Mouse (Mus musculus): ENCODE measurements at regions not wholly inside any gene's neighbourhood (a gene's known extent, or its start where the extent isn't known, plus 50 kb on each side); places are given as distances from the start of the nearest gene placed in this dataset.
A peak's percentile ranks its signal among the peaks of the same experiment; 100 is the strongest.

DNA sequence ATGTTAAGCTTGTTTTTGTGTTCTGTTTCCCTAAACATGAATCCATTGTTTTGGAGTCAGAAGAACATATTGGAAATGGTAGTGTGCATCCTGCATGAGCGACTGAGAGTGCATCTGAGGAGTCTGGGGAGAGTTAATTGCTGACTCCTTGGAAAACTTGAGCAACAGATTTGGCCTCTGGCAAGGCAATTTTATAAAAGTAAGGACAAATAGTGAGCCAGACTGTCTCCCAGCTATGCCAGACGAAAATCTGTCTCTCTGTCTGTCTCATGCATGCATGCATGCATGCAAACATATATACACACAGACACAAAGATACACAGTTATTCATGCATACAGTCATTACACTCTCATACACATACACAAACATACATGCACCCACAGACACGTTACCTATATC, 2232.7 kb downstream of the 4930444P10Rik start:
- Histone ChIP-seq H3K4me1 (ENCODE audit: control insufficient read depth, insufficient read depth, low read length) (no peaks in the 10 kb centered on the region), H3K9me3 (ENCODE audit: control insufficient read depth, low read length) (no peaks in the 10 kb centered on the region), H3K27ac (ENCODE audit: low read depth, low read length) (no peak overlapping the region), H3K4me2 (ENCODE audit: low read depth, low read length) (no peak overlapping the region), H3K9ac (replicated peaks; ENCODE audit: low read depth, low read length) (no peak overlapping the region), H3K4me3 (ENCODE audit: low read depth, low read length) (no peak overlapping the region), H3K36me3 (ENCODE audit: control insufficient read depth, insufficient read depth, low read length) (no peaks in the 10 kb centered on the region), H3K27me3 (ENCODE audit: control insufficient read depth, insufficient read depth, low read length) (no peaks in the 10 kb centered on the region)
- WGBS = 62% methylated on average over 3 of the region's 3 CpGs
- ATAC-seq (ENCODE audit: low read depth) = no peak

DNA sequence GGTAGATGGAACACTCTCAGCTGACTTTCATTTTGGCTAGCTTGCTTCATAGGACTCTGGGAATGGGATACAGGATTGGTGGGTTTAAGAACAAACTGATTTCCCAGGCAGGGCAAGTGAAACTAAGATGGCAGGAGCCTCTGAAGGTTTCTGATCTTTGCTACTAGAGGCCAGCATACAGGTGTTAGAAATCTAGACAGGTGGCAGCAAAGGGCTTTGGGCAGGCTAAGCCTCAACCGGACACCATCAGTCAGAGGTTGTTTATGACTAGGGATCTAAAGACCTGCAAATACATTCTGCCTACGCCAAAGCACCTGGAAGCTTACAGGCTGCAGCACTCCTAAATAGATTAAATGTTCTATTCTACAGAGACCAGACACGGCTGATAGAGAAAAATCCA, 2233.4 kb downstream of the 4930444P10Rik start:
- H3K9me3 ChIP-seq (ENCODE audit: control insufficient read depth, low read length) = no peaks in the 10 kb centered on the region
- H3K27ac ChIP-seq (ENCODE audit: low read depth, low read length) = no peak overlapping the region
- H3K4me3 ChIP-seq (ENCODE audit: low read depth, low read length) = no peak overlapping the region
- WGBS = 64% methylated on average over 3 of the region's 3 CpGs
- H3K4me2 ChIP-seq (ENCODE audit: low read depth, low read length) = no peak overlapping the region
- ATAC-seq (ENCODE audit: low read depth) = no peak
- no peaks in the 10 kb centered on the region for H3K36me3 ChIP-seq (ENCODE audit: control insufficient read depth, insufficient read depth, low read length)
- H3K9ac ChIP-seq (replicated peaks; ENCODE audit: low read depth, low read length) = no peak overlapping the region
- H3K4me1 ChIP-seq (ENCODE audit: control insufficient read depth, insufficient read depth, low read length) = no peaks in the 10 kb centered on the region
- no peaks in the 10 kb centered on the region for H3K27me3 ChIP-seq (ENCODE audit: control insufficient read depth, insufficient read depth, low read length)

DNA sequence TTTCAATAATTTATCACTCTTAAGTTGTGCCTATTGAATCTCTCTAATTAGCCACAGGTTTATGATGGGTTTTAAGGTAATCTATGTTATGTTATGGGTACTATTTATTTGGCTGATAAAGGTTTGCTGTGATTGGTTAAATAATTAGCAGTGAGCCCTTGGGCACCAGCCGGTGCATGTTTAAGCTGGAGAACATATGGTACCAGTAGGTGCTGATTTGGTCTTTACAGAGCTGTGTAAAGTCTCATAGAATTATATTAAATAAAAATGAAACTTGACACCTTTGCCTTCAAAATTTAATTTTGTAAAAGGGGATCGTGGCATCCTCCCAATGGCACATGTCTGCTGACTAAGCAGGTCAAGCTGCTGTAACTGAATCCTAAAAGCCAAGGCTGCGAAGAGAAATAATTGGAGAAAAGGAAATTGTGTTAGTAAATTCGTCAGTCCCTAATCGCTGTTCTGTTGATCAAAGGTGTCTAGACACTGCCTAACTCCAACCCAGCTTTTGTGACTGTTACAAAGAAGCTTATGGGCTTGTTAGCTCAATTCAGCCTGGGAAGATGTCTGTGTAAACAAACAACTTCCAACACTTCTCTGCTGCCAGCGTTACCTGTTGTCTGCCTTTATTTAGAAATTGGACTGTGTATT, 2234.6 kb downstream of the 4930444P10Rik start:
- Histone ChIP-seq H3K36me3 (ENCODE audit: control insufficient read depth, insufficient read depth, low read length) (no peaks in the 10 kb centered on the region), H3K27ac (ENCODE audit: low read depth, low read length) (no peak overlapping the region), H3K4me3 (ENCODE audit: low read depth, low read length) (no peak overlapping the region), H3K27me3 (ENCODE audit: control insufficient read depth, insufficient read depth, low read length) (no peaks in the 10 kb centered on the region), H3K4me2 (ENCODE audit: low read depth, low read length) (no peak overlapping the region), H3K9me3 (ENCODE audit: control insufficient read depth, low read length) (no peaks in the 10 kb centered on the region), H3K9ac (replicated peaks; ENCODE audit: low read depth, low read length) (no peak overlapping the region), H3K4me1 (ENCODE audit: control insufficient read depth, insufficient read depth, low read length) (no peaks in the 10 kb centered on the region)
- ATAC-seq (ENCODE audit: low read depth) = no peak
- 52% methylated on average over 6 of the region's 6 CpGs for WGBS

DNA sequence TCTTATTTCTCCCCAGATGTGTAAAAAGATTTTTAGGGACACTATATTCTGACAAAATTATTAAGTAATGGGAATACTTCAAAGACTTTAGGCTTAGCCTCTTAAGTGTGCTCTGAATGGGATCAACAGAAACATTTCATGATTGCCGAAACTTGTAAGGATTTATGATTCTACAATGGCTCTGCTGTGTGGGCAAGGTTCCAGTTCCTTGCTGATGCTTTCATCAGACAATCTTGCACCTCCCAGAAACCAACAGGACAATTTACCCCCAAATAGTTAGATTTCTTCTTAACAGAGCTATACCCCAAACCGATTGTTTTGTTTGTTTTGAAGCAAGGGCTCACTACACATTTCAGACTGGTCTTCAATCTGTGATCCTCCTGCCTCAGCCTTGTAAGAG, 2236.1 kb downstream of the 4930444P10Rik start:
- 77% methylated on average over 2 of the region's 2 CpGs for WGBS
- ATAC-seq (ENCODE audit: low read depth) = no peak
- no peaks in the 10 kb centered on the region for H3K36me3 ChIP-seq (ENCODE audit: control insufficient read depth, insufficient read depth, low read length)
- H3K27ac ChIP-seq (ENCODE audit: low read depth, low read length) = no peak overlapping the region
- H3K4me1 ChIP-seq (ENCODE audit: control insufficient read depth, insufficient read depth, low read length) = no peaks in the 10 kb centered on the region
- no peak overlapping the region for H3K4me2 ChIP-seq (ENCODE audit: low read depth, low read length)
- H3K9me3 ChIP-seq (ENCODE audit: control insufficient read depth, low read length) = no peaks in the 10 kb centered on the region
- H3K27me3 ChIP-seq (ENCODE audit: control insufficient read depth, insufficient read depth, low read length) = no peaks in the 10 kb centered on the region
- H3K9ac ChIP-seq (replicated peaks; ENCODE audit: low read depth, low read length) = no peak overlapping the region
- H3K4me3 ChIP-seq (ENCODE audit: low read depth, low read length) = no peak overlapping the region

DNA sequence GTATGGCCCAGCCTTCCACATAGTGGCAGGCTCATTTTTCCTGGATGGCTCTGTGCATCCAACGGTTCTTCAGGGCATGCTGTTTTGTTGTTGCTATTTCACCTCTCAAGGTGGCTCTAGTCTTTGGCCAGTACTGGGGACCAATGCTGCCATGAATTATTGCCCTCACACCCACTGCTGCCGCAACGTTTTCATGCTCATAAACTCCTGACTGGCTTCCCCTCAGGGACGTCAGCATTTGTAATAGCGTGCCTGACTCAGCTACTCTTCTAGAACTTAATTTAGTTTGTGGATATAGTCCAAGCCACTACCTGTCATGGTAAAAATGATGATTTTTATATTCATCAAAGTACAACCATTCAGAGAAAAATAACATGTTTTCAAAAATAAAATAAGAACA, 2242.0 kb downstream of the 4930444P10Rik start:
- no peak overlapping the region for H3K9ac ChIP-seq (replicated peaks; ENCODE audit: low read depth, low read length)
- ATAC-seq (ENCODE audit: low read depth) = peak; percentile 65; the same call in 1 of the 2 replicates
- no peaks in the 10 kb centered on the region for H3K36me3 ChIP-seq (ENCODE audit: control insufficient read depth, insufficient read depth, low read length)
- no peaks in the 10 kb centered on the region for H3K4me1 ChIP-seq (ENCODE audit: control insufficient read depth, insufficient read depth, low read length)
- no peaks in the 10 kb centered on the region for H3K27me3 ChIP-seq (ENCODE audit: control insufficient read depth, insufficient read depth, low read length)
- H3K27ac ChIP-seq (ENCODE audit: low read depth, low read length) = no peak overlapping the region
- WGBS = 42% methylated on average over 5 of the region's 5 CpGs
- H3K9me3 ChIP-seq (ENCODE audit: control insufficient read depth, low read length) = no peaks in the 10 kb centered on the region
- H3K4me3 ChIP-seq (ENCODE audit: low read depth, low read length) = no peak overlapping the region
- no peak overlapping the region for H3K4me2 ChIP-seq (ENCODE audit: low read depth, low read length)

DNA sequence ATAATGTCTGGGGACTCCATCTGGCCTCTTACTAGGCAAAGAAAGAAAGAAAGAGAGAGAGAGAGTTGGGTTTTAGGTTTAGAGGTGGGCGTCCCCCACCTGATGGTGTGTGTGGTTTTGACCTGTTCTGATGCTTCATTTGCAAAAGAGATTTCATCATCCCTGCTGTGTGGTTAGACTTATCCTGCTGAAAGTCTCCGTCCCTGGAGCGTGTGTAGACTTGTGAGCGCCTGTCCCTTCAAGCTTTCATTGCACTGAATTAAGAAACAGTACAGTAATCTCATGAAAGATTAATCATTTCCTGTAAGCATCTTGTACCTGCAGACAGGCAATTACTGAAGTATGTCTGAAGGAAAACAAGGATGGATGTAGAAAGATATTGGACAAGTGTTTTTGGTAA, 2244.1 kb downstream of the 4930444P10Rik start:
- H3K27ac ChIP-seq (ENCODE audit: low read depth, low read length) = no peak overlapping the region
- H3K9ac ChIP-seq (replicated peaks; ENCODE audit: low read depth, low read length) = no peak overlapping the region
- no peaks in the 10 kb centered on the region for H3K36me3 ChIP-seq (ENCODE audit: control insufficient read depth, insufficient read depth, low read length)
- 86% methylated on average over 4 of the region's 4 CpGs for WGBS
- no peak overlapping the region for H3K4me3 ChIP-seq (ENCODE audit: low read depth, low read length)
- no peaks in the 10 kb centered on the region for H3K27me3 ChIP-seq (ENCODE audit: control insufficient read depth, insufficient read depth, low read length)
- H3K9me3 ChIP-seq (ENCODE audit: control insufficient read depth, low read length) = no peaks in the 10 kb centered on the region
- no peak for ATAC-seq (ENCODE audit: low read depth)
- H3K4me2 ChIP-seq (ENCODE audit: low read depth, low read length) = no peak overlapping the region
- no peaks in the 10 kb centered on the region for H3K4me1 ChIP-seq (ENCODE audit: control insufficient read depth, insufficient read depth, low read length)

DNA sequence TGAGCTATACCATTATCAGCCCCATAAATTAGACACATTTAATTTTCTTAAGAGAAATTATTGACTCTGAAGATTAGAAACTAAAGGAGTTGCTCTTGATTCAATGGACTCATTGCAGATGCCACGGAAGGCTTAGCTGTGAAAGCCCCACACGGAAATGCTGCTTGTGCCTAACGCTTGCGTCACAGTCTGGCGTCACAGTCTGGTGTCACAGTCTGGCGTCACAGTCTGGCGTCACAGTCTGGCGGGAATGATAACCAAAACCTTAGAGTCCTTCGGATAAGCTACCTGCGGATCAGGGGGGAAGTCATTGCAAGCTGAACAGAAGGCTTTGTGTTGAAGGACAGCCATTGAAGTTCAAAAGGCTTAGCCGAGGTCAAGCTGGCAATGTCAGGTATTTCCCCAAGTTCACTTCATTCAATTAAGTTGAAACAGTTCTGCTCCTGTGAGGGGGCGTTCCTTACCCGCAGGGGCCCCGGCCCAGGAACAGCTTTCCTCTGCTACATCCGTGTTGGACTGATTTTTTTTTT, 2246.7 kb downstream of the 4930444P10Rik start:
- no peak overlapping the region for H3K4me2 ChIP-seq (ENCODE audit: low read depth, low read length)
- H3K9me3 ChIP-seq (ENCODE audit: control insufficient read depth, low read length) = no peaks in the 10 kb centered on the region
- no peak overlapping the region for H3K9ac ChIP-seq (replicated peaks; ENCODE audit: low read depth, low read length)
- no peaks in the 10 kb centered on the region for H3K4me1 ChIP-seq (ENCODE audit: control insufficient read depth, insufficient read depth, low read length)
- no peaks in the 10 kb centered on the region for H3K36me3 ChIP-seq (ENCODE audit: control insufficient read depth, insufficient read depth, low read length)
- H3K27me3 ChIP-seq (ENCODE audit: control insufficient read depth, insufficient read depth, low read length) = no peaks in the 10 kb centered on the region
- ATAC-seq (ENCODE audit: low read depth) = no peak
- H3K27ac ChIP-seq (ENCODE audit: low read depth, low read length) = no peak overlapping the region
- 84% methylated on average over 15 of the region's 15 CpGs for WGBS
- H3K4me3 ChIP-seq (ENCODE audit: low read depth, low read length) = no peak overlapping the region

DNA sequence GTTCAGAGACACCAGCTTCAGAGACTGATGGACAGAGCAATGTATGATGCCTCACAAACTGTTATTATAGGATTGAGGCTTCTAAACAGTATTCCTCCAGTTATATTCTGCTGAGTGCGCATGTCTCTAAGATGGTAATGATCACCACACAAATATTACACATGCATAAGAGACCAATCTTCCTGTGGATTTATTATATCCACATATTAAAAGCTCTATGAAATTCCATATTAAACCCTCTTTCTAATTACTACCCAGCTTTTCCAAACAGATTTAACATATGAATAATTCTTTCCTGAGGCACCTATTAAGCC, 2252.9 kb downstream of the 4930444P10Rik start:
- ATAC-seq (ENCODE audit: low read depth) = peak; percentile 55; the same call in 1 of the 2 replicates
- H3K27me3 ChIP-seq (ENCODE audit: control insufficient read depth, insufficient read depth, low read length) = no peaks in the 10 kb centered on the region
- H3K9me3 ChIP-seq (ENCODE audit: control insufficient read depth, low read length) = no peaks in the 10 kb centered on the region
- no peak overlapping the region for H3K9ac ChIP-seq (replicated peaks; ENCODE audit: low read depth, low read length)
- 59% methylated on average over 1 of the region's 1 CpGs for WGBS
- H3K27ac ChIP-seq (ENCODE audit: low read depth, low read length) = no peak overlapping the region
- no peak overlapping the region for H3K4me3 ChIP-seq (ENCODE audit: low read depth, low read length)
- H3K4me1 ChIP-seq (ENCODE audit: control insufficient read depth, insufficient read depth, low read length) = no peaks in the 10 kb centered on the region
- no peaks in the 10 kb centered on the region for H3K36me3 ChIP-seq (ENCODE audit: control insufficient read depth, insufficient read depth, low read length)
- H3K4me2 ChIP-seq (ENCODE audit: low read depth, low read length) = no peak overlapping the region

DNA sequence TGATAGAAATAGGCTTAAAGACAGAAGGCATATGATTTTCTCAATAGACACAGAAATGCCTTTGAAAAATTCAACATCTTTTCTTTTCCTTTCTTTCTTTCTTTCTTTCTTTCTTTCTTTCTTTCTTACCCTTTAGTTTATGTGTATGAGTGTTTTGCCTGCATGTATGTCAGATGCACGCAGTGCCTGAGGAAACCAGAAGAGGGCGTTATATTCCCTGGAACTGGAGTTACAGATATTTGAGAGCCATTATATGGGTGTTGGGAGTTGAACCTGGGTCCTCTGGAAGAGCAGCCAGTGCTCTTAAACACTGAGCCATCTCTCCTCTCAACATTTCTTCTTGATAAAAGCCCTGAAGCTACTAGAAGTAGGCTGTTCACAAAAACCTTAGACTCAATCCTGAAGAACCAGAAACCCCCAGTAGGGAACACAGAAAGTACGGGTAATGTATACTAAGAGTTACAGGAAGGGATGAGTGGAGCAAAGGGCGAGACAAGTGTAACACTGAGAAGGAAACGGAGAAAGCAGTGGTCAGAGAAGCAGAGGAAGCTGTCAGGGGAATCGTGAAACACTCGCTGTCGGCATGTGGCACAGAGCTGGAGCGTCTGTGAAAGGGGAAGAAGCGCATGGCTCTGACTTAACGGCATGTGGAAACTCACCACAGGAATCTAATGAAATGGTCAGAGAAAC, 2253.4 kb downstream of the 4930444P10Rik start:
- 57% methylated on average over 11 of the region's 11 CpGs for WGBS
- no peak overlapping the region for H3K27ac ChIP-seq (ENCODE audit: low read depth, low read length)

More for the DNA sequence above, 2253.4 kb downstream of the 4930444P10Rik start:
- H3K4me3 ChIP-seq (ENCODE audit: low read depth, low read length) = no peak overlapping the region
- no peaks in the 10 kb centered on the region for H3K9me3 ChIP-seq (ENCODE audit: control insufficient read depth, low read length)
- H3K9ac ChIP-seq (replicated peaks; ENCODE audit: low read depth, low read length) = no peak overlapping the region
- no peaks in the 10 kb centered on the region for H3K27me3 ChIP-seq (ENCODE audit: control insufficient read depth, insufficient read depth, low read length)
- no peak overlapping the region for H3K4me2 ChIP-seq (ENCODE audit: low read depth, low read length)
- peak; percentile 26 for ATAC-seq (ENCODE audit: low read depth)
- H3K36me3 ChIP-seq (ENCODE audit: control insufficient read depth, insufficient read depth, low read length) = no peaks in the 10 kb centered on the region
- no peaks in the 10 kb centered on the region for H3K4me1 ChIP-seq (ENCODE audit: control insufficient read depth, insufficient read depth, low read length)
